Mouse (Mus musculus): ENCODE measurements around the gene Asap2. TPM values are rescaled to one million over a fixed set of nuclear protein-coding genes. Genes with fewer than 3 reads are reported as not detected.

Asap2 gene
- polyA plus RNA-seq, 1 experiment from 2014 or later: 9.8 TPM

DNA sequence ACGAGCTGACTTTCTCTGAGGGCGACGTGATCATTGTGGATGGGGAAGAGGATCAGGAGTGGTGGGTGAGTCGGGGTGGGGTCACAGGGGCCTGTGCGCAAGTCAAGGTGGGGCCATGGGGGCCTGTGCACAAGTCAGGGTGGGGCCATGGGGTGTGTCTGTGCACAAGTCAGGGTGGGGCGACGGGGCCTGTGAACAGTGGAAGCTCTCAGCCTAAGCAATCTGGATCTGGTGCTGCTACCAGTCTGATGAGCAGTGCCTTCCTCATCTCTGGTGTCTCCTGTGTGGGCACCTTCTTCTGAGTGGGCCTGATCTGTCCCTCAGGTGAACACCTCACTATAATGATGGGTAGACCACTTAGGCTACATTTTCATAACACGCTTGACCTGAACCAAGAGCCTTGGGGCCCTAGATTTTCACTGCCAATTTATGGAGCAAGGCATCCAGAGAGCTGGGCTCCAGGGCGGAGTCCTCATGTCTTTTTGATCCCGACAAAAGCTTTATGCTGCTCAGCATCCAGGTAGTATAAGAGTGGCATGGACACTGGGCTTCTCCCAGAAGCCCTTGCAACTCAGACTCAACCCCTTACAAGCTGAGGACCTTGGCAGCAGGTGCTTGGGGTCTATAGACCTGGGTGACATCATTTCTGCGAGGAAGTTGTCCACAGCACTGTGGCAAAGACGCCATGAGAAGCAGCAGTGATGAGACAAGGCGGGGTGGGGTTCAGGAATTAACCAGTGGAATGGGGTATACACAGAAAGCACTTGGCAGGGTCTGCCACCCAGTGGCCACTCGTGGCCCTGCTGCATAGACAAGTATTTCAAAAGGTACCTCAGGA is 275.9 kb downstream of the Asap2 start:
- ATAC-seq (ENCODE audit: insufficient number of reproducible peaks, low FRiP score): peak; percentile 58
- no peak overlapping the region for H3K27ac ChIP-seq (ENCODE audit: poor library complexity, severe bottlenecking)
- no peaks in the 10 kb centered on the region for H3K27me3 ChIP-seq (replicated peaks)
- H3K4me1 ChIP-seq (replicated peaks): peaks cover 6% of the 10 kb centered on the region; the same call in 1 of the 2 replicates
- WGBS: 73% methylated on average over 14 of the region's 14 CpGs
- peaks cover 64% of the 10 kb centered on the region for H3K36me3 ChIP-seq
- no peak overlapping the region for H3K4me2 ChIP-seq
- H3K9me3 ChIP-seq (replicated peaks): no peaks in the 10 kb centered on the region
- H3K4me3 ChIP-seq: no peak overlapping the region
- no peak overlapping the region for H3K9ac ChIP-seq

DNA sequence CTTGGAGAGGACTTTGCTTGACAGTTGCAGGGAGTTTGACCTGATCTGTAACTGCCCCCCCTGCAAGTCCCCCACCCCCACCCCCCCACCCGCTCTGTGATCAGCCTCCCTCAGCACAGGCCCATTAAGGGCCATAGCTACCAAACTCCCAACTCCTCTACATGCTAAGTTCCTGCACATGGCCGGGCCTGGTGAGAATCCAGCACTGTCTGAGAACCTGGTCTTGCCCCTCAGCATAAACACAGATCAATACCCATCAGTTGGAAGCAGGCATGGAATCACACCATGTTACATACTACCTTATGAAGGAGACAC is 276.5 kb downstream of the Asap2 start:
- no peak for ATAC-seq (ENCODE audit: insufficient number of reproducible peaks, low FRiP score)
- Histone ChIP-seq H3K27ac (ENCODE audit: poor library complexity, severe bottlenecking) (no peak overlapping the region), H3K4me1 (replicated peaks) (peaks cover 6% of the 10 kb centered on the region; the same call in 1 of the 2 replicates), H3K36me3 (peaks cover 70% of the 10 kb centered on the region), H3K27me3 (replicated peaks) (no peaks in the 10 kb centered on the region), H3K9me3 (replicated peaks) (no peaks in the 10 kb centered on the region), H3K9ac (no peak overlapping the region), H3K4me2 (no peak overlapping the region), H3K4me3 (no peak overlapping the region)
- 62% methylated on average over 2 of the region's 2 CpGs for WGBS

DNA sequence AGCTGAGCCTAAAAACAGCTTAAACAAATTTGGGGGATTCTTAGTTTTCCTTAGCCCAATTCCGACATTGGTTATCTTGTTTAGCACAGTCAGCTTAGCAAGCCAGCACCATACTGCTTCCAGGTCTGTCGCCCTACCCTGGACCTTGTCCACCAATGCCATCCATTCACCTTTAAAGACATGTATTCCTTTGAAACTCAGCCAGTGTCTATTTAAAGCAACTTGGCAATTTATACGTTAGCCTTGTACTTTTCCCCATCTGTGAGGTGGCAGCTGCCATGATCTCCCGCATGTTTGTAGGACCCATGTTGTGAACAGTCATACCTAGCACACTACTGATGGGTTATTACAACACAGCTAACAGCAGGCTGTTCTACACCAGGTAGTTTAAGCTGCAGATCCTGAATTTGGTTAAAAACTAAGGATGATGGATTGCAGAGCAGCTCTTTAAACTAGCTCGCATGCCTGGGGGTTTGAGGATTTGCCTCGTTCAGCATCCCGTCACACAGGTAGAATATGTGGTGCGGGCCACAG is 277.9 kb downstream of the Asap2 start:
- Histone ChIP-seq H3K27ac (ENCODE audit: poor library complexity, severe bottlenecking) (no peak overlapping the region), H3K9me3 (replicated peaks) (no peaks in the 10 kb centered on the region), H3K4me3 (no peak overlapping the region), H3K36me3 (peaks cover 71% of the 10 kb centered on the region), H3K9ac (no peak overlapping the region), H3K4me2 (no peak overlapping the region), H3K27me3 (replicated peaks) (no peaks in the 10 kb centered on the region), H3K4me1 (replicated peaks) (peaks cover 6% of the 10 kb centered on the region; the same call in 1 of the 2 replicates)
- ATAC-seq (ENCODE audit: insufficient number of reproducible peaks, low FRiP score): no peak
- 86% methylated on average over 8 of the region's 8 CpGs for WGBS

DNA sequence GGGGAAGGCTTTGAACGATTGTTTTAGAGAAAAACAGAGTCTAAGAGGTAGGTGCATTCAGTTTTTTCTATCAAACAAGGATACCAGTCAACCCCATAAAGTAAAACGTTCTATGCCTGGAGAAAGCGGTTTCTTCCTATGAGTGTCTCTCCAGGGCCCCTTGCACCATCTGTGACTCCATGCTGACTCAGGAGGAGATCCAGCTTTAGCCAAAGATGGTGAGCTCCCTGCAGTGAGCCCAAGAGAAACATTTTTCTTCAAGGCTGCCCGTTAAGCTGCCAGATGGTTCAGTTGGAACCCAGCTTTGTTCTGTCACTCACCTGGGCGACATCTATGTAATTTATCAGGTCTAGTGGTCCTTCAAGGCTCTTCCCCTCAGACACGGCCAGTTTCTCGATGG is 284.2 kb downstream of the Asap2 start:
- Histone ChIP-seq H3K4me1 (replicated peaks) (no peaks in the 10 kb centered on the region), H3K9me3 (replicated peaks) (no peaks in the 10 kb centered on the region), H3K36me3 (peaks cover 62% of the 10 kb centered on the region), H3K4me3 (no peak overlapping the region), H3K9ac (no peak overlapping the region), H3K27ac (ENCODE audit: poor library complexity, severe bottlenecking) (no peak overlapping the region), H3K27me3 (replicated peaks) (no peaks in the 10 kb centered on the region), H3K4me2 (no peak overlapping the region)
- ATAC-seq (ENCODE audit: insufficient number of reproducible peaks, low FRiP score): no peak
- WGBS: 71% methylated on average over 7 of the region's 7 CpGs

DNA sequence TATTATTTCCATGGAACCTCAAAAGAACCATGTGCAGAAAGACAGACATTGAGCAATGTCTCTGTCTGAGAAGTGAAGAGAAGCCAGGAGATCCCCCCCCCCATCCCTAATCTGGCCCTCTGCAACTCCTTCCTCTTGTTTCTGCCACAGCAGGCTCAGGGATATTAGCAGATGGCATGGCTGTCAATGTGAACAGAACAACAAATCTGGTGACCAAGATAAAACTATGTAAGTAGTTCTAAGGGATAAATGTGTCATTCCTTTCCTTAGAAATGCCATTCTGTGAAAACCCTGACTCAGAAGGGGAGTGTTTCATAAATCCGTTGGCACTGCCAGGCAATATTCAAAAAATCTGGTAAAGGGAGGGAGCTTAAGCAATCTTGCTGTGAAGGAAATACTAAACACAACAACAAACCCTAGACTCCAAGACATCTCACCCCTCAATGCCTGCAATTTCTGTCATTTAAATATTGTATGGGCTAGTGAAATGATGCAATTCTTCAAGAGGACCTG is 287.1 kb downstream of the Asap2 start:
- Histone ChIP-seq H3K36me3 (peaks cover 39% of the 10 kb centered on the region), H3K4me2 (no peak overlapping the region), H3K27ac (ENCODE audit: poor library complexity, severe bottlenecking) (no peak overlapping the region), H3K4me1 (replicated peaks) (no peaks in the 10 kb centered on the region), H3K9ac (no peak overlapping the region), H3K27me3 (replicated peaks) (no peaks in the 10 kb centered on the region), H3K9me3 (replicated peaks) (no peaks in the 10 kb centered on the region), H3K4me3 (no peak overlapping the region)
- no peak for ATAC-seq (ENCODE audit: insufficient number of reproducible peaks, low FRiP score)
- WGBS: 78% methylated on average over 1 of the region's 1 CpGs

DNA sequence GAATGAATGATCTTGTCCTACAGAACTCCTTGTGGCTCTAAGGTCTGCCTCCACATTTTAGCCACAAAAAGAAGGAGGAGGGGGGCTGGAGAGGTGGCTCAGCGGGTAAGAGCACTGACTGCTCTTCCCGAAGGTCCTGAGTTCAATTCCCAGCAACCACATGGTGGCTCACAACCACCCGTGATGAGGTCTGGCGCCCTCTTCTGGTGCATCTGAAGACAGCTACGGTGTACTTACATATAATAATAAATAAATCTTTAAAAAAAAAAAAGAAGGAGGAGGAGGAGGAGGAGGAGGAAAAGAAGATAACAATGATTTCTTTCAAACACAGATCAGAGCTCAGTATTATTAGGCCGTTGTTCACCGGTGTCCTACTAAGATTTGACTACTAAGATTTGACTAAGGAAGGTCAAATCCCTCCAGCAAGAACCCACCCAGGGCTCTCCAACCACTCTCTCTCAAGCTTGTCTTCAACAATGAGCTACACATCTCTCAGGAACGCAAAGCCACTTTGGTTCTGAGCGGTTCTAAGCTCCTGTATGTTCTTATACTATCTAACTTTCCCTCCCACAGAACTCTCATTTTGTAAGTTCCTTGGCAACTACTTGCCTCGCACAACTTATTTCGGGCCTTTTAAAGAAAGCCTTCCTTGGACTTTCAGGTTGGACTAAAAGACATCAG is 294.6 kb downstream of the Asap2 start, which contains the start of gene Cpsf3:
Gene Cpsf3 (plus strand): TSS at position 631 of the 681 bp plus-strand sequence.
- H3K9ac ChIP-seq: peak within 1 kb of the TSS; percentile 89
- no peaks in the 10 kb centered on the region for H3K9me3 ChIP-seq (replicated peaks)
- no peak for ATAC-seq (ENCODE audit: insufficient number of reproducible peaks, low FRiP score)
- 47% methylated on average over 11 of the region's 11 CpGs for WGBS
- no peaks in the 10 kb centered on the region for H3K27me3 ChIP-seq (replicated peaks)
- peak within 1 kb of the TSS; percentile 86 for H3K4me2 ChIP-seq
- 0 out of 2 replicates have a peak, but pooled peaks cover 1% of the 10 kb centered on the region for H3K36me3 ChIP-seq
- peak within 1 kb of the TSS; percentile 88 for H3K4me3 ChIP-seq
- H3K4me1 ChIP-seq (replicated peaks): peaks cover 17% of the 10 kb centered on the region
- H3K27ac ChIP-seq (ENCODE audit: poor library complexity, severe bottlenecking): peak within 1 kb of the TSS; percentile 86

DNA sequence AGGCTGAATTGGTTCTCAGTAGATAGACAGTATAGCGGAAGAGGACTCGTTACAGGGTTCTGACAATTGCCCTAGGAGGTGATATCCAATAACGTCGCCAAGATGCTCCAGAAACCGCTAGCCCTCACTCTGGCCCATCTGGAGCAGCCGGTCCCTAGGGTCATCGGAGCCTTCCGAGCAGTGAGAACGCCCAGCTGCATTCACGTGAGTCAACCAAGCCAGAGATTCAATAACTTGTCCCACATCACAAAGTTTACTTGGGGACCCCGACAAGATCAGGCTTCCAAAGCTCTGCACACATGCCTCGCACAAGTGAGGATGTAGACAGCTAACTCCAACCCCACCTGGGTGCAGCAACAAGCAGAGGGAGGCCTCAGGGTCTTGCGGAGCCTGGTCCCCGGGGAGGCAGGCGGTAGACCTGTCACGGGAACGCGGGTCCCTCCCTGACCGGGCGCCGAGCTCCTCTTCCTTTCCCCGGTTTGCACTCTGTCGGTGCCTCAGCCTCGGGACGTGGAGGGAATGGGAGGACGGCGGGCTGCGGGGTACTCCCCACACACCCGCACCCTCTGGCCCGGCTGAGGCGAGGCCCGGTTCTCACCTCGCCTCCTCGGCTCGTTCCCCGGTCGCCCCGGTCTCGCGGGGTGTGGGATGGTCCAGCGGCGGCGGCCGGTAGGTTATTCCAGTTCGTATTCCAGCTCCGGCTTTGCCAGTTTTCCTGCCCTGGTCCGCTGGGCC is 295.4 kb downstream of the Asap2 start:
- Histone ChIP-seq H3K4me1 (replicated peaks) (peaks cover 17% of the 10 kb centered on the region), H3K9me3 (replicated peaks) (no peaks in the 10 kb centered on the region), H3K4me2 (peak overlapping the region; percentile 81), H3K4me3 (peak overlapping the region; percentile 88), H3K27me3 (replicated peaks) (no peaks in the 10 kb centered on the region), H3K9ac (peak overlapping the region; percentile 89), H3K36me3 (peaks cover 7% of the 10 kb centered on the region; the same call in 1 of the 2 replicates), H3K27ac (ENCODE audit: poor library complexity, severe bottlenecking) (peak overlapping the region; percentile 67)
- WGBS: under 1% methylated on average over 47 of the region's 47 CpGs
- ATAC-seq (ENCODE audit: insufficient number of reproducible peaks, low FRiP score): peak; percentile 83

DNA sequence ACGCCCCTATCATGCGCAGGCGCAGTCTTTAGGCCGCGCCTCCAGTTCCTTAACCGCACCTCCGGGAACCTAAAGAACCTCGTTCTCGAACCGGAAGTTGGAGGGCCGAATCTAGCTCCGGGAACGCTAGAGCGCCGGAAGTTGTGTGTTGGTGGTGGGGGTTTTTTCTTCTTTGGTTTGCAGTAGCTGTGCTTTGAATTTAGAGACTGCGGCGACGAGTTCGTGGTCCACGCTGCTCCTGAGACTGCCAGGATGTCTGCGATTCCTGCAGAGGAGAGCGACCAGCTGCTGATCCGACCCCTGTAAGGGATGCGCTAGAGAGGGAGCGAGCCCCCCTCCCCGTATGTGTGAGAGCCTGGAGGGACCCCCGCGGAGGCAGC is 296.0 kb downstream of the Asap2 start, which contains the start of gene Itgb1bp1:
Gene Itgb1bp1 (minus strand): TSS at position 42 of the 380 bp plus-strand sequence.
- no peaks in the 10 kb centered on the region for H3K9me3 ChIP-seq (replicated peaks)
- peak; percentile 96 for ATAC-seq (ENCODE audit: insufficient number of reproducible peaks, low FRiP score)
- H3K4me2 ChIP-seq: peak within 1 kb of the TSS; percentile 86
- H3K27ac ChIP-seq (ENCODE audit: poor library complexity, severe bottlenecking): peak within 1 kb of the TSS; percentile 86
- H3K4me1 ChIP-seq (replicated peaks): peaks cover 17% of the 10 kb centered on the region
- peak within 1 kb of the TSS; percentile 88 for H3K4me3 ChIP-seq
- H3K27me3 ChIP-seq (replicated peaks): no peaks in the 10 kb centered on the region
- H3K36me3 ChIP-seq: peaks cover 12% of the 10 kb centered on the region
- H3K9ac ChIP-seq: peak within 1 kb of the TSS; percentile 89
- 0% methylated on average over 28 of the region's 28 CpGs for WGBS

DNA sequence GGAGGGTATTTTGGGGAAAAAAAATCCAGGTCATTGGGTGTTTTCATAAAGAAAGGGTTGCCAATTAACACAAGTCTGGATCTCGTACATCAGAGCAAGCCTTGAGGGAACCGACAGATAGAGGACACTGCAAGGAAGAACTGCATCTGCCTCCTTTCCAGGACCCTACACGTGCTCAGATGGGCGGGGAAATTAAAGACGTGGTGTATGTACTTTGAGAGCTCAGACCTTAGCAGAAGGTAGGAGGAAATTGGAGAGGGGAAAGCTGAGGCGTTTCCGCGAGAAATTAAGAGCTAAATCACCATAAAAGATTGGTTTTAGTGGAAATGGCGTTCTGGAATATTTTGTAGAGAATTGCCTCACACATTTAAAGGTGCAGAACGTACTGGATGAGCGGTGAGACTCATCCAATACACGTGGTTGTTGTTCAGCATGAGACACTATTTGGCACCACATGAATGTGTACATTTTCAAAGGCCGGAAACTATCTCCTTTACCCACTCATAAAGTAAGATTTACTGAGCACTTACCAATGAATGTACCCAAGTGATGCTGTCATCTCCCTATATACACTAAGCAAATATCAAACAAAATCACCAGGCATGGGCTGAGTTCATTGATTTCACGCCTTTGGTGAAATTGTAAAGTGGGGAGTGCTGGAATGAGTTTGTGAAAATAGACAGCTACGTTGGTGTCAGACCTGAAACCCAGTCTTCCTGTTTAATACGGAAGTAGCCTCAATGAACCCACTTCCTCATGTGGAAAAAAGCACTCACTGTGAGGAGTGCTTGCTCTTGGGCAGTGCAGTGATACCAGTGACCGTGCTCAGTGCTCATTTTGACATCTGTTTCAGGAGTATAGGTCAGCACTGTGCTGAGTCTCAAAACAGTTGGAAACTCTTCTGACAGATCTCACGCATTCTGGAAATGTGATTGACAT is 296.7 kb downstream of the Asap2 start:
- peak overlapping the region; percentile 88 for H3K4me3 ChIP-seq
- H3K4me2 ChIP-seq: peak overlapping the region; percentile 86
- H3K9ac ChIP-seq: peak overlapping the region; percentile 89
- H3K27ac ChIP-seq (ENCODE audit: poor library complexity, severe bottlenecking): peak overlapping the region; percentile 86
- H3K36me3 ChIP-seq: peaks cover 20% of the 10 kb centered on the region
- peaks cover 17% of the 10 kb centered on the region for H3K4me1 ChIP-seq (replicated peaks)
- no peaks in the 10 kb centered on the region for H3K9me3 ChIP-seq (replicated peaks)
- ATAC-seq (ENCODE audit: insufficient number of reproducible peaks, low FRiP score): no peak
- no peaks in the 10 kb centered on the region for H3K27me3 ChIP-seq (replicated peaks)
- 28% methylated on average over 18 of the region's 18 CpGs for WGBS

Measured in heart, embryonic 12.5 days (tissue).